Mouse (Mus musculus): ENCODE measurements around the gene Il6ra. TPM values are rescaled to one million over a fixed set of nuclear protein-coding genes. Genes with fewer than 3 reads are reported as not detected.
"Not testable (repeated sequence)": the region's sequence is repeated elsewhere in the genome, so short reads cannot be mapped to it uniquely, and the experiment has no call there.

Il6ra gene
- total RNA-seq, 2 experiments from 2014 or later, result 4.3 to 7.5 TPM

- DNase-seq, result no peak
- intact Hi-C loops (cut with DNase I), result no loop called here
Observed at GRCm38 (mm10) chr3:89878456-89878855, 34.5 kb downstream of the Il6ra start.

DNA sequence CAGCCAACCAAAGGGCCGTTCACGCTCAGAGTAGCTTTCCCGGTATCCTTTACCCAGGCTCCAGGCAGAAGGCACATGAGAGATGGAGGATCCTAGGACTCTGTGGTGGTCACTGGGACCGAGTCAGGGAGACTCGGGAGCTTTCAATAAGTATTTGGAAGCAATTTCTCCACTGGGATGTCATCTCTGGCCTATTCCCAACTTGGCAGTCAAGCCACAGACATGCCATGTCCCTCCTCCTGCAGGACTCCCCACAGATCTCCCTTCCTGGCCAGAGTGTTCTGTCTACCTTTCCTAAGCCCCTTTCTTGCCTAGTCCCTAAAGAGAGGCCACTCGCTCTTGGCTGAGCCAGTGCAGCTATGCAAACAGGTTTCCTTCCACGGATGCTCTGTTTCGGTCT is 35.9 kb downstream of the Il6ra start:
- intact Hi-C loops (cut with DNase I), result no loop called here
- DNase-seq, result no peak

DNA sequence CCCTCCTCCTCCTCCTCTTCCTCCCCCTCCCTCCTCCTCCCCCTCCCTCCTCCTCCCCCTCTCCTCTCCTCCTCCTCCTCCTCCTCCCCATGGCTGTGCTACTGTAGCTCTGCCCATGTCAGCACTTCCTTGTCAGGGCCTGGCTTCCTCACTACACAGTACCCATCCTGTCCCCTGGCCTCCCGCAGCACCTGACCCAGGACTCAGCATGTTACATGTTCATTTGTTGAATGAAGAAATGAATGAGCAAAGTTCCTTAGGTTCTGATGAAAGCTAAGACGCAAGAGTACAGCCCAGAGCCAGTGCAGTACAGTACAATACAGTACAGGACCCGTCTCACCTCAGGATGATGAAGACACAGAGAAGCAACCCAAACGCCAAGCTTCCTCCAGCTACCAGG is 36.5 kb downstream of the Il6ra start:
- intact Hi-C loops (cut with DNase I), result no loop called here
- DNase-seq, result no peak

DNA sequence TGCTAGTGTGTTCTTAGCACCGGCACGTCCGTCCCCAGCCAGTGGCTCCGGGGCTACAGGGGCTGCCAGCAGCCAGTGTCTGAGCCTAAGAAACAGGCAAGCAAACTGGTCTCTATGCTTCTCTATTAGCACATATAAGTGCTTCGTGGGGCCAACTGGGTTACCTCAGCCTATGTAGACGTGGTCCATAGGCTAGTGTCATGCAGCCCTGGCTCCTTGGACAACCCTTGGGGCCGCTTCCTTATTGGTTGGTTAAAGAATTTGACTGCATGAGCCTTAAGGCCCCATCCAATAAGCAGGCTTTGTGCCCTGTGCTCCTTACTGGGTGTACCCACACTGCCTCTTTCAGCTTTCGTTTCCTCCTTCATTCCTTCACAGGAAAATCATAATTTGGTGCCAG is 37.2 kb downstream of the Il6ra start:
- intact Hi-C loops (cut with DNase I), result no loop called here
- no peak for DNase-seq

DNA sequence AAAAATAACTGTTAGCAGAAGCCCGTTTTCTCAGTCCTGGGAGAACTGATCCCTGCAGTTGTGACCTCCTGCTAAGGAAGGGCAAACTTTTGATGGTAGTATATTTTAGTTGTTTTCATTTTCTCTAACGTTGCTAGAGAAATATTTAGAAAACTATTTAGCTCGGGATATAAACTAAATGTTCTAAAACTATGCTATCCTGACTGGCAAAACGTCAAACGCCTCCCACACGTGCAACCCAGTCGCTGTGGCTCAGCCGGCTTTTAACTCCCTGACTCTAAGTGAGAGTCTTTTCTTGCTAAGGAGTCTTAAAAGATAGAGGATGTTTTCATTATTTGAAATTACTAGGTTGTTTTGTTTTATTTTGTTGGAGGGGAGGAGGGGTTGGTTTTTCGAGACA is 38.0 kb downstream of the Il6ra start:
- intact Hi-C loops (cut with DNase I), result no loop called here
- DNase-seq, result no peak

DNA sequence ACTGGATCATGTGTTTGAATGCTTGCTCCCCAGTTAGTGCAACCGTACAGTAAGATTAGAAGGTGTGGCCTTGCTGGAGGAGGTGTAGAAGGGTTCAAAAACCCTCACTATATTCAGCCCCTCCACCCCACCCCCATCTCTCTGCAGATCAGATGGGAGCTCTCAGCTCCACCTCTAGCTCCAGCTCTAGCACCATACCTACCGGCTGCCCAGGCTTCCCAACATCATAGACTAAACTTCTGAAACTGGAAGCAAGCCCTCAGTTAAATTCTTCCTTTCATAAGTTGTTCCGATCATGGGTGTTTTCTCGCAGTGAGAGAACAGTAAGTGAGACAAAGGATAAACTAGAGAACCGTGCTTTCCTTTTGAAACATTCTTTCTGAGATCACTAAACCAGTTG is 38.9 kb downstream of the Il6ra start:
- DNase-seq, result no peak
- intact Hi-C loops (cut with DNase I), result no loop called here

- no peak for DNase-seq
- intact Hi-C loops (cut with DNase I), result no loop called here
Observed at GRCm38 (mm10) chr3:89872684-89873083, 40.3 kb downstream of the Il6ra start.

DNA sequence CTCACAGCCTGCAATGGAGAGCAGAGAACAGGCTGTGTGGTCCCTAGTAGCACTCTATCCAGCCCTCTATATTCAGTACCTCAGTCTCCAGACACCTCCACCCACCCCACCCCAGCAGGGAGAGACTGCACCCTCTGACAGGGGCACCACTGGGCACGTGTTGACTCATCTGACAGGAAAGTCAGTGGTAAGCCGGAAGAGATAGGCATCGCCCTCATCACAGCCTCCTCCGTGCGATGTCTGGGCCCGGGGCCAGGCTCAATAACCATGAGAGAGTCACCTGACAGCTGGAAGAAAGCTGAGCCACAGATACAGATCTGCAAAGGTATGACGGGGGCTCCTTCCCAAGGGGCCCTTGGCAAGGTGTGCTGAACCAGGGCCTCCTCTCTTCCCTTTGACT is 40.8 kb downstream of the Il6ra start:
- no peak for DNase-seq
- intact Hi-C loops (cut with DNase I), result no loop called here

DNA sequence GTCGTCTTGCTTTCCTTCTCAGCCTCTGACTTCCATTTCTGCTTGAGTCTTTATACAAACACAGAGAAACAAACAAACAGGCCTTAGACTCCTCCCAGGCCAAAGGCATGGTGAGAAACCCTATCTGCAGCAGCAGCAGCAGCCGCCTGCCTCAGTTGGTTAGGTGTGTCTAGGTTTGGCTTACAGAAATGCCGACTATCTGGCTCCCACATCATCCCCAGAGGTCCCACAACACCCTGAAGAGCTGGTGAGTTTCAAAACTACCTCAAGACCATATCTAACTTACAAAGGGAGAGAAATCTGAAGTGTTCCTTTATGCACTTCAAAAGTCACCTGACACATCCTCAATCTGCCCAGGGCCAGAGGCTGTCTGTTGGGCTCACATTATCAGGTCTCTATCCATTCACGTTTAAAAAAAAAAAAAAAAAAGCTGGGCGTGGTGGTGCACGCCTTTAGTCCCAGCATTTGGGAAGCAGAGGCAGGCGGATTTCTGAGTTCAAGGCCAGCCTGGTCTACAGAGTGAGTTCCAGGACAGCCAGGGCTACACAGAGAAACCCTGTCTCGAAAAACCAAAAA is 41.6 kb downstream of the Il6ra start:
- intact Hi-C loops (cut with DNase I), result no loop called here
- no peak for DNase-seq

- no peak for DNase-seq
- intact Hi-C loops (cut with DNase I), result no loop called here
Observed at GRCm38 (mm10) chr3:89870472-89871271, 42.3 kb downstream of the Il6ra start.

GRCm38 (mm10) chr3:89869556-89869955 is 43.4 kb downstream of the Il6ra start:
- intact Hi-C loops (cut with DNase I), result loop anchor here (10.0 kb wide), 1 partner anchor 575 kb away; no protein-coding TSS in a partner anchor
- DNase-seq, result no peak

DNA sequence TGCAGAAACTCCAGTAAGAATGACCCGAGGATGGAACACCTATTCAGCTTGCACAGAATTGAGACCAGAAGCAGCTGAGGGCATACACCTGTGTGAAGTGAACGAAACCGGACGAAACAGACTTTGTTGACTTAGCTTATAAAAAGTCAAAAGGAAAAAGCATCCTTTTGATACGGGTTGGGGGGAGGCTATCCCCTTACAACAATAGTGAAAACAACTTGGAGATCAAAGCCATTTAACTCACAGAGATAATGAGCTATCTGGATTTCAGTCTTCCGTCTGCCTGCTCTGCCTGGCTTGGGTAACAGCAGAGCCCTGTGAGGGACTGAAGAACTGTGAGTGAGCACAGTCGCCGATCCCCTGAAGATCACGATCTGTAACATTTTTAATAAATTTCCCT is 44.0 kb downstream of the Il6ra start:
- intact Hi-C loops (cut with DNase I), result loop anchor here (10.0 kb wide), 1 partner anchor 576 kb away; no protein-coding TSS in a partner anchor
- no peak for DNase-seq

GRCm38 (mm10) chr3:89868357-89868756 is 44.6 kb downstream of the Il6ra start:
- intact Hi-C loops (cut with DNase I), result loop anchor here (10.0 kb wide), 1 partner anchor 576 kb away; no protein-coding TSS in a partner anchor
- DNase-seq, result no peak

DNA sequence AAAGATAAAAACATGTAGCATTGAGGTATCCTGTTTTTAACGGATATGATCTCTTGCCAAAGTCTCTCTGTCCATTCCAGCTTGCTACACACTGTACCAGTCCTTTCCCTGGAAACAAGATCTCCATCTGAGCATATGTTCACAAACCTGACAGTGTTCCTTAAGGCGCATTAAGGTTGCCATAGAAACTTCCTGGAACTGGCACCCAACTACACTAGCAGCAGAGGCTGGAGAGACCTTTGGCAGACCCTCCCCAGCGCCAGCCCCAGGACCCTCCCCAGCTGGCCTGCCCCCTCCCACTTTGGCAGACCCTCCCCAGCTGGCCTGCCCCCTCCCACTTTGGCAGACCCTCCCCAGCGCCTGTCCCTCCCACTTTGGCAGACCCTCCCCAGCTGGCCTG is 45.3 kb downstream of the Il6ra start:
- DNase-seq, result no peak
- intact Hi-C loops (cut with DNase I), result loop anchor here (10.0 kb wide), 1 partner anchor 577 kb away; no protein-coding TSS in a partner anchor

- intact Hi-C loops (cut with DNase I), result loop anchor here (10.0 kb wide), 1 partner anchor 579 kb away; no protein-coding TSS in a partner anchor
Observed at GRCm38 (mm10) chr3:89865764-89866163, 47.2 kb downstream of the Il6ra start.

DNA sequence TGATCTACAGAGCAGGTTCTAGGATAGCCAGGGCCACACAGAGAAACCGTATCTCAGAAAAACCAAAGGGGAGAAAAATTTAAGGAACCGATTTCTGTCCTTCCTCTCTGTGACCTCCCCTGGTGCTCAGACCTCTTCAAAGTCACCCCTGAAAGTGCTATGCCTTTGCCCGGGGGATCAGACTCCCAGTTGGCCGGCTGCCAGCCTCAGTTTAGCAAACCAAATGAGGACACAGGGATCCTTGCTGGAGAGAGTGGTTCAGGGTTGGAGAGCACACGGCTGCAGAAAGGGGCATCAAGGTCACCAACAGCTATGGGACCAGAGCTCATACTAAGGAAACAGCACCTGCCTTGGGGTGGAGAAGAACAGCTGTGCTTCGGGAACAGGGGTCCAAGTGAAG is 48.0 kb downstream of the Il6ra start:
- DNase-seq, result no peak
- intact Hi-C loops (cut with DNase I), result loop anchor here (10.0 kb wide), 1 partner anchor 580 kb away; no protein-coding TSS in a partner anchor

More at GRCm38 (mm10) chr3:89865764-89866163, 47.2 kb downstream of the Il6ra start:
- no peak for DNase-seq

DNA sequence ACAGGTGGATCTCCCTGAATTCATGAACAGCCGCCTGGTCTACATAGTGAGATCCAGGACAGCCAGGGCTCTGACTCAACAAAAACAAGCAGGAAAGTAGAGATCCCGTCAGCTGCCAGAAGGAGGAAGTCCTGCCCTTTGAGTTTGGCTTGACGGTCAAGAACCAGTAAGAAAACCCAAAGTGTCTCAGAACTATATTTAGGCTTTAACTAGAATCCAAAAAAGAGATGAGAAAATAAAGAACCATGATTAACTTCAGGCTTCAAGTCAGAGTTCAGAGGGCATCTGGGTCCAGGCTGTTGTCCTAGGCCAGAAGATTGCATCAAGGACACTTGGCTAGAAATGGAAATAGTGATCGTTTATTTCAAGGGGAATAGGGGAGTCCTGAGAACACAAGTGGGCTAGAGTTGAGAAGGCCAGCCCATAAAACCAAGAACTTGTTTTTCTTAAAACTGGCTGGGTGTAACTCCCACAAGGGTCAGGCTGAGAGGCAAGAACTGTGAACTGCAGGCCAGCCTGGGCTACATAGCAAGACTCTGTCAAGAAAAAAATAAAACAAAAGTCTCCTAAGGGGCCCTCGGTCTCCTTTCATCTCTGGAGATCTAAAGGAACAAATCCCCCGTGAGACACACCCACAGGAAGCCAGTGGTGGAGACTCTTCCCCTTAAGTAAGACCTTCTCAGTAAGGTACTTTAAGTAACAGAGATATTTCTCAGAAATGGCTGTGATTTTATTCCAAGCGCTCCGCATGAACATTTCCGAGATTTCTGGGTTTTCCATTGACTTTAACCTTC is 49.1 kb downstream of the Il6ra start:
- intact Hi-C loops (cut with DNase I), result loop anchor here (5.0 to 10.0 kb wide), 3 partner anchors 48 to 581 kb away; partner anchors contain the start of genes Atp8b2 and Il6ra
- peak; percentile 38 to 47 for DNase-seq

DNA sequence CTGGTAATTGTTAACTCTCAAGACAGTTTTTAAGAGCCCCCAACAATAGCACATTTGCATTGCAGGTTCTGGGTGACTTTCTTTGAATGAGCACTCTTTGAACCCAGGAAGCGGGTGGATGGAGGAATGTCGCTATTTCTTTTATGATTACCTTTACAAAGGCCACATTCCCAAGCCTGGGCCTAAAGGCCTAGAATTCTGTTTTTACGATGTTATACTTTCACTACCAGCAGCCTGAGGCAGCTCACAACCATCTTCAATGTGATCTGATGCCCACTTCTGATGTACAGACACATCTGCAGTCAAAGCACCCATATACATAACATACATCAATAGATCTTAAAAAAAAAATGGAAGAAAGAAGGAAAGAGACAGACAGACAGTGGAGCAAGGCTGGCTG is 49.7 kb downstream of the Il6ra start:
- intact Hi-C loops (cut with DNase I), result loop anchor here (5.0 to 10.0 kb wide), 3 partner anchors 49 to 582 kb away; partner anchors contain the start of genes Atp8b2 and Il6ra
- DNase-seq, result not testable (repeated sequence)

DNA sequence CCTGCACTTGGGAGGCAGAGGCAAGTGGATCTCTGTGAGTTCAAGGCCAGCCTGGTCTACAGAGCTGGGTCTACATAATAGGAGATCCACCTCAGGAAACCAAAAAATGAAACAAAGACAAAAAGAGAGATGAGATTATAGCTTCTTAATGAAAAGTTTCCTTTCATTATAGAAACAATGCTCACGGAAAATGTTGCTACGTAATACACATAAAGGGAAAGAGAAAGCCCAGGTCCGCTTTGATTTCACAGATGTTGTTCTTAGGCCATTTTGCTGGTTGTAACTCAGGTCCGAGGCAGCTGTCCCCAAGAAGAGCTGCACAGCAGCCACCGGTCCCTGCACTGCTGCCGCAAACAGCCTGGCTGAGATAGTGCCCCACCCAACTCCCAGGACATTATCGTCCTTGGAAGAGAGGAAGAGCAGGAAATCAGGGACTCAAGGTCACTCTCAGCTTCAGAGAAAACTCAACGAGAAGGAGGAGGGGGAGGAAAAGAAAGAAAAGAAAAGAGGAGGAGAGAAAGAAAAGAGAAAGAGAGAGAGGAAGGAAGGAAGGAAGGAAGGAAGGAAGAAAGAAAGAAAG is 50.7 kb downstream of the Il6ra start:
- intact Hi-C loops (cut with DNase I), result loop anchor here (5.0 to 10.0 kb wide), 3 partner anchors 50 to 583 kb away; partner anchors contain the start of genes Atp8b2 and Il6ra
- DNase-seq, result no peak

DNA sequence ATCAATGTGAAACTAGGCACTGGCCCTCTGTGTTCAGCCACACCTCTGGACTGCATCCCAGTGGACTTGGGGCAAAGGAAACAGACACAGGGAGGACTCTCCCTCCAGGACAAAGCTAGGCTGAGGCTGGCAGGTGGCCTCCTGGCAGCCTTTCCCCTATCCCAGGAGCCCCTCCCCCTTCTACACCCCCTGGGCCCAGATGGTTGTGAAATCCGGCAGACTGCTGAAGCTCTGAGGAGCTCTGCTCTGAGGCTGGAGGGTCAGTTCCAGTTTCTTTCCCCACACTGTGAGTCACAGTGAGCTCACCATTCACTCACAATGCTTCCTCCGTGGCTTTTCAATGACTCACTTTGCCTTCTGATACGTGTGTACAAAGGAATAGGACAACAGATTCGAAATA is 51.9 kb downstream of the Il6ra start:
- intact Hi-C loops (cut with DNase I), result loop anchor here (5.0 to 10.0 kb wide), 3 partner anchors 51 to 584 kb away; partner anchors contain the start of genes Atp8b2 and Il6ra
- peak; percentile 76 to 80 for DNase-seq

Measured in heart, postnatal 36 days (tissue).